Mouse (Mus musculus): ENCODE results near the gene Inhbb.

Inhbb gene

GRCm38 (mm10) chr1:119421576-119422421, at the start of gene Inhbb:
Inhbb (minus strand) TSS chr1:119422248.
- in situ Hi-C loops (cut with MboI, MseI): loop anchor here (10.0 kb wide), 1 partner anchor 327 kb away; no protein-coding TSS in a partner anchor

GRCm38 (mm10) chr1:119463386-119463785, 41.3 kb upstream of the Inhbb start:
- in situ Hi-C loops (cut with MboI, MseI): no loop called here

- in situ Hi-C loops (cut with MboI, MseI): no loop called here
These were observed 38.0 kb upstream of the Inhbb start for GRCm38 (mm10) chr1:119460062-119460461.

- in situ Hi-C loops (cut with MboI, MseI): no loop called here
These were observed 36.1 kb upstream of the Inhbb start for GRCm38 (mm10) chr1:119457993-119458605.

- in situ Hi-C loops (cut with MboI, MseI): no loop called here
These were observed 35.4 kb upstream of the Inhbb start for GRCm38 (mm10) chr1:119457528-119457855.

- in situ Hi-C loops (cut with MboI, MseI): no loop called here
These were observed 34.9 kb upstream of the Inhbb start for GRCm38 (mm10) chr1:119456671-119457527.

- in situ Hi-C loops (cut with MboI, MseI): no loop called here
These were observed 31.7 kb upstream of the Inhbb start for GRCm38 (mm10) chr1:119453731-119454130.

GRCm38 (mm10) chr1:119451417-119451816, 29.4 kb upstream of the Inhbb start:
- in situ Hi-C loops (cut with MboI, MseI): no loop called here

GRCm38 (mm10) chr1:119450651-119451345, 28.8 kb upstream of the Inhbb start:
- in situ Hi-C loops (cut with MboI, MseI): no loop called here

GRCm38 (mm10) chr1:119446753-119447283, 24.8 kb upstream of the Inhbb start:
- in situ Hi-C loops (cut with MboI, MseI): no loop called here

GRCm38 (mm10) chr1:119443591-119444350, 21.7 kb upstream of the Inhbb start:
- in situ Hi-C loops (cut with MboI, MseI): no loop called here

- in situ Hi-C loops (cut with MboI, MseI): no loop called here
These were observed 20.9 kb upstream of the Inhbb start for GRCm38 (mm10) chr1:119442901-119443300.

GRCm38 (mm10) chr1:119438105-119438637, 16.1 kb upstream of the Inhbb start:
- in situ Hi-C loops (cut with MboI, MseI): loop anchor here (10.0 kb wide), 1 partner anchor 1807 kb away; no protein-coding TSS in a partner anchor

GRCm38 (mm10) chr1:119437401-119437800, 15.4 kb upstream of the Inhbb start:
- in situ Hi-C loops (cut with MboI, MseI): loop anchor here (10.0 kb wide), 1 partner anchor 1807 kb away; no protein-coding TSS in a partner anchor

GRCm38 (mm10) chr1:119424141-119424860, 2.3 kb upstream of the Inhbb start:
- in situ Hi-C loops (cut with MboI, MseI): loop anchor here (10.0 kb wide), 1 partner anchor 330 kb away; no protein-coding TSS in a partner anchor

GRCm38 (mm10) chr1:119423510-119423909, 1.5 kb upstream of the Inhbb start:
- in situ Hi-C loops (cut with MboI, MseI): loop anchor here (10.0 kb wide), 1 partner anchor 329 kb away; no protein-coding TSS in a partner anchor

- in situ Hi-C loops (cut with MboI, MseI): loop anchor here (10.0 kb wide), 1 partner anchor 328 kb away; no protein-coding TSS in a partner anchor
These were observed 490 bp upstream of the Inhbb start for GRCm38 (mm10) chr1:119422460-119423015.

GRCm38 (mm10) chr1:119420984-119421575, 968 bp downstream of the Inhbb start:
- in situ Hi-C loops (cut with MboI, MseI): loop anchor here (10.0 kb wide), 1 partner anchor 326 kb away; no protein-coding TSS in a partner anchor

All from T-helper 1 cell (primary cell).